Mouse (Mus musculus) midbrain, embryonic 16.5 days (tissue): ENCODE data around the gene Dhh. TPM values are rescaled to one million over a fixed set of nuclear protein-coding genes. Genes with fewer than 3 reads are reported as not detected.

Experiments used
- ATAC-seq: fragments of 200-750 bp; cut with Nextera tagmentation; 2 replicates; pipeline ENCODE4 v1.8.0; 2017; ENCODE audit warnings: moderate TSS enrichment
- H3K27ac ChIP-seq: fragments of 300-500 bp; sonication (generic); 2 replicates; pipeline ENCODE4 v1.5.1; 2014; ENCODE audit warnings: mild to moderate bottlenecking, low read length, mixed read lengths
- H3K27me3 ChIP-seq: fragments of 300-500 bp; sonication (generic); 2 replicates; pipeline ENCODE4 v1.6.1; 2014; ENCODE audit warnings: low read depth, low read length, mixed read lengths; ENCODE audit not compliant: control insufficient read depth, insufficient read depth
- H3K36me3 ChIP-seq: fragments of 300-500 bp; sonication (generic); 2 replicates; pipeline ENCODE4 v1.6.1; 2014; ENCODE audit warnings: mild to moderate bottlenecking, low read length, moderate library complexity, mixed read lengths; ENCODE audit not compliant: control insufficient read depth, insufficient read depth
- H3K4me1 ChIP-seq: fragments of 300-500 bp; sonication (generic); 2 replicates; pipeline ENCODE4 v1.6.1; 2014; ENCODE audit warnings: mild to moderate bottlenecking, low read length, mixed read lengths; ENCODE audit not compliant: control insufficient read depth, insufficient read depth
- H3K4me2 ChIP-seq: fragments of 300-500 bp; sonication (generic); 2 replicates; pipeline ENCODE4 v1.6.1; 2014; ENCODE audit warnings: mild to moderate bottlenecking, low read length, mixed read lengths
- H3K4me3 ChIP-seq: fragments of 300-500 bp; sonication (generic); 2 replicates; pipeline ENCODE4 v1.5.1; 2014; ENCODE audit warnings: low read depth, mild to moderate bottlenecking, low read length, moderate library complexity, mixed read lengths
- H3K9ac ChIP-seq: fragments of 300-500 bp; sonication (generic); 2 replicates; pipeline ENCODE4 v1.6.1; 2014; ENCODE audit warnings: low read depth, low read length, mixed read lengths
- H3K9me3 ChIP-seq: fragments of 300-500 bp; sonication (generic); replicated peaks from 2 replicates; pipeline ENCODE4 v1.6.1; 2014; ENCODE audit warnings: mild to moderate bottlenecking, low read length, mixed read lengths; ENCODE audit not compliant: control insufficient read depth, poor library complexity, severe bottlenecking
- WGBS: fragments of 180-500 bp; shearing (Covaris S2); extraction: QIAGEN DNeasy Blood & Tissue Kit; methylation state at CpG from one replicate; pipeline ENCODE4 v1.1.7; 2014; 5-methylcytosine and 5-hydroxymethylcytosine counted together
- polyA plus RNA-seq: library from polyadenylated mRNA; unstranded; fragments of >200 nt; fragmentation: Nextera tagmentation; extraction: Ambion mirVana; gene quantifications from 2 replicates; pipeline ENCODE4 v1.2.1, GENCODE M21; 2015

The Dhh gene
- polyA plus RNA-seq, 1 experiment from 2014 or later, result 0.36 TPM

DNA sequence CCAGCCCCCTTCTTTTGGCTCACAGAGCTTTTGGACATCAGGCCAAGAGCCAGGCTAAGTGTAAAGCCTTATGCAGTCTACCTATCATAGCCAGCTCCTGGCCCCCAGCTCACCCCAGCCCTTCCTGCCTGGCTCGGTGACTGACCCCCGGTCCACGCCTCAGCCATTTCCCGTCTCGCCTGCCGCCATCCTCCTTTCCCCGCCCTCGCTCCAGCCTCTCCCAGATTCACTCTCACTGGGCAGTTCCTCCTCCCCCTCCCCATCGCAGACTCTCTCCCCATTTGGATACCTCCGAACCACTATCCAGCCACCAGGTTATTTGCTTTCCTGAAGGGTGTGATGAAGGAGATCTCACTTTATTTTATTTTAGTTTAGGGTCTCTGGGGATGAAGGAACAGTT, 845 bp downstream of the Dhh start:
- Histone ChIP-seq H3K9ac (no peak overlapping the region), H3K4me2 (peak overlapping the region; percentile 37; the same call in 1 of the 2 replicates), H3K27me3 (peaks cover 55% of the 10 kb centered on the region), H3K27ac (no peak overlapping the region), H3K36me3 (no peaks in the 10 kb centered on the region), H3K4me1 (peaks cover 30% of the 10 kb centered on the region), H3K9me3 (no peaks in the 10 kb centered on the region), H3K4me3 (no peak overlapping the region)
- 7% methylated on average over 10 of the region's 10 CpGs for WGBS
- ATAC-seq, result no peak

DNA sequence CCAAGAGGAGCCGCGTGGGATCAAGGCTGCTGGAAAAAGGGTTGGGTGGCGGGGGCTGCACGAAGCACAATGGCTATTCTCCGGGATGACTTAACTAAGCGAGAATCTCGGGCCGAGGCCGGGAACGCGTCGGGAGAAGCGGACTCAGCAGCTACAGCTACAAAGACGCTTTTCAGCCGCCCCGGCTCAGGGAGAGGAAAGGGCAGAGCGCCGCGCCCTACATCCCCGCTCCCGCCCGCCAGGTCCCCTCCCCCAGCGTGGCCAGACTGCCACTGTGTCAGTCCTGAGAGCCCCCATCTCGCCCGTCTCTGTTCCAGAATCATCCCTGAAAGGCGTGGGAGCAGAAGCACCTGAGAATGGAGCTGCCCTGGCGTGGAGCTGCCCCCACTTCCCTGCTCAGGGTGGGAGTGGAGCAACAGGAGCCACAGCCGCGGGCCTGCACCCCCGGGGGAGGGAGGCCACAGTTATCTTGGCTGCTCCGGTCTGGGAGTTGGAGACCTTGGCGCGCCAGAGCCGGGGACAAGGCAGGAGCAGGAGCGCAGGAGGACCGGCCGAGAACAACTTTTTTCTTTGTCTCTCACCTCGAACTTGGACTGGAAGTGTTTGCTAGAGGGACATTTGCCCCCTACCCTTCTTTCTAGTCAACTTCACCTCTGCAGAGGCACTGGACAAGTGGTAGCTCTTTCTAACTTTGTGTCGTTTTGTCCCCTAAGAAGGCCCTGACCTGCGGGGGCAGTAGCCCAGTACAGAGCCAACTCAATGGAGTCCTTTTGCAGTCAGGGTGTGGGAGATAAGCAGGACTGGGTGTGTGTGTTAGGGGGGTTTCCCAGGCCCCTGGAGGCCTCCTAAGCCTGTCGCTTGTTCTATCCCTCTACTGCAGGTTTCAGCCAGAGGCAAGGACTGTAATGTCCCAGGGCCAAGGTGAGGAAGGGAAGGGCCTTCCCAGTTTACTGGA, 2.4 kb downstream of the Dhh start:
- Histone ChIP-seq H3K9me3 (no peaks in the 10 kb centered on the region), H3K4me1 (peaks cover 30% of the 10 kb centered on the region), H3K4me2 (peak overlapping the region; percentile 53), H3K36me3 (no peaks in the 10 kb centered on the region), H3K27me3 (peaks cover 59% of the 10 kb centered on the region), H3K9ac (peak overlapping the region; percentile 57), H3K27ac (no peak overlapping the region), H3K4me3 (peak overlapping the region; percentile 30)
- ATAC-seq, result no peak
- WGBS, result 2% methylated on average over 41 of the region's 41 CpGs

DNA sequence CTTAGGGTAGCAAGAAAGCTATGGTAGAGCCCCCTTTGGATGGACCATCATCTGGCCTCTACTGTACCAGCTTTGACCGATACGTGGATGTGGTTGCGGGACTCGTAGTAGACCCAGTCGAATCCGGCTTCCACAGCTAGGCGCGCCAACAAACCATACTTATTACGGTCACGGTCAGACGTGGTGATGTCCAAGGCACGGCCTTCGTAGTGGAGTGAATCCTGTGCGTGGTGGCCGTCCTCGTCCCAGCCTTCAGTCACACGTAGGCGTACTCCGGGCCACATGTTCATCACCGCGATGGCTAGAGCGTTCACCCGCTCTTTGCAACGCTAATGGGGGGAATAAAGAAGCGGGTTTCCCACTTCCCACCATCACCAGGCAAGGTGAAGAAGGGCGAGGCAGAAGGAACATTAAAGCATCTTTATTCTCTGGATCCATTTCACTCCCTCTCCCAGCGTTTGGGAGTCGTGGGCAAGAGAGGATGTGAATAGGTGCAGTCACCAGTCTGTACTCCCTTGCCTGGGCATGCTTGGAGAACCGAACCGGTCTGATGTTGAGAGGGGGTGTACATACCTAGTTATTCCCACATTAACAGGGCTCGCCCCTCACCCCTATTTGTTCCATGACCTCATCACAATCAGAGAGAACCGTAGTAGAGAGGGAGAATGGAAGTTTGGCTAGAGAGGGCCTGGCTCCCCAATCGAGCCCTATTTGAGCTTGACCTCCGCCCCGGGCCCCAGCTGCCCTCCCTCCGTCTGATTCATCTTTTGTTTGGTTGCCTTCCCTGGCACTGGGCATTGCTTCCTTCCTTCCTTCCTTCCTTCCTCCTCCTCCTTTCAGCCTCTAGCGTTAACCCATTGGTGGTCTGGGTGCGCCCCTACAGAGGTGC, 3.4 kb downstream of the Dhh start:
- Histone ChIP-seq H3K27me3 (peaks cover 59% of the 10 kb centered on the region), H3K36me3 (no peaks in the 10 kb centered on the region), H3K9me3 (no peaks in the 10 kb centered on the region), H3K4me3 (peak overlapping the region; percentile 54), H3K9ac (peak overlapping the region; percentile 57; the same call in 1 of the 2 replicates), H3K27ac (no peak overlapping the region), H3K4me2 (peak overlapping the region; percentile 85), H3K4me1 (peaks cover 30% of the 10 kb centered on the region)
- no peak for ATAC-seq
- 6% methylated on average over 38 of the region's 38 CpGs for WGBS

DNA sequence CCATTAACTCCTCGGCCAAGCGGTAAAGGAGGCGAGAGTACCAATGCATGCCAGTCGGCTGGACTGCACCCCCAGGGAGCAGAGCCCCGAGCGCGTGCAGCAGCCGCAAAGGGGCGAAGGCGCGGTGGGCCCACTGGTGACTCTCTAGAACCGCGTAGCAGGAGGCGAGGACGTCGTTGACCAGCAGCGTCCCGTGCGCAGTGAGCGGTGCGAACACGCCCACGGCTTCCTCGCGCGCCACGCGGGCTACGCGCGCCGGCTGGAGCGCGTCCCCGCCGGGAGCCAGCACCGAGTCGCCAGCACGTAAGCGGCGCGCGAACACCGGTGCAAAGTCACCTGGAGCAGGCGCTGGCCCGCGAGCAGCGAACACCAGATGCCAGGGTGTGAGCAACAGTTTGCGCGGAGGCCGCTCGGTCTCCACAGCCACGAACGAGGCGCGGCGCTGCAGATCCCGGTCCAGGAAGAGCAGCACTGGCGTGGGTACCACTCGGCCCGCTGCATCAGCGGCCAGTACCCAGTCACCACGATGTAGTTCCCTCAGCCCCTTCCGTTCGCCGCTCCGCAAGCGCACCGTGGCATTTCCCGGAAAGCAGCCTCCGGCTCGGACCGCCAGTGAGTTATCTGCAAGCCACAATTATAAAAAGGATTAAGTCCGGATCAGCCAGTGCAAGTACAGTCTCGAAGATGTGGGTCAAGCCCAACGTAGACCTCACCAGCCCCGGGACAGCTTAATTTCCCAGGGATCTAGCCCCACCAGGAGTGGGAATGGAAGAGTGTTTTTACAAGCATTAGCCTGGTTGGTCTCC, 4.2 kb downstream of the Dhh start, which contains the start of gene Rhebl1:
Gene Rhebl1 (minus strand): TSS at position 601 of the 806 bp plus-strand sequence.
- WGBS, result under 1% methylated on average over 77 of the region's 77 CpGs
- Histone ChIP-seq H3K4me2 (peak within 1 kb of the TSS; percentile 85), H3K4me1 (peaks cover 30% of the 10 kb centered on the region), H3K9ac (peak within 1 kb of the TSS; percentile 57), H3K9me3 (no peaks in the 10 kb centered on the region), H3K4me3 (peak within 1 kb of the TSS; percentile 54), H3K27me3 (peaks cover 55% of the 10 kb centered on the region), H3K36me3 (no peaks in the 10 kb centered on the region), H3K27ac (no peak within 1 kb of the TSS)
- peak; percentile 42; the same call in 1 of the 2 replicates for ATAC-seq

DNA sequence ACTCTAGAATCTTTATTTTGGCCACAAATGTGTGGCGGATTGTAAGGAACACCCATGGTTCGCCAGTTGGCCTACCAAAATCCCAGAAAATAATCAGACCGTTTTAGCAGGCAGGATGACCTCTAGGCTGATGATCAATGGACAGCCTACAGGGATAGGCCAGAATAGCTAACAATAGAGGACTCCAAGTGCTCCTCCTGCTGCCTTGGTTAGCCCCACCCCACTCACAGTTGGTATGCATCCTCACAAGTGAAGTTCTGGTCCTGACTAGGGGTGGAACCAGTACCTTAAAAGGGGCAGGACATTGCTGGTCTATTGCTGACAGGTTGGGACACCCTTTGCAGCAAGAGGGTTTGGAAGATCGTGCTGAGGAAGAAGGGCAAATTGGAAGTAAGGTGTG, 5.3 kb downstream of the Dhh start:
- Histone ChIP-seq H3K36me3 (no peaks in the 10 kb centered on the region), H3K27ac (no peak overlapping the region), H3K9ac (no peak overlapping the region), H3K4me1 (peaks cover 28% of the 10 kb centered on the region), H3K4me3 (no peak overlapping the region), H3K4me2 (no peak overlapping the region), H3K27me3 (peaks cover 47% of the 10 kb centered on the region), H3K9me3 (no peaks in the 10 kb centered on the region)
- ATAC-seq, result no peak
- 39% methylated on average over 4 of the region's 4 CpGs for WGBS

DNA sequence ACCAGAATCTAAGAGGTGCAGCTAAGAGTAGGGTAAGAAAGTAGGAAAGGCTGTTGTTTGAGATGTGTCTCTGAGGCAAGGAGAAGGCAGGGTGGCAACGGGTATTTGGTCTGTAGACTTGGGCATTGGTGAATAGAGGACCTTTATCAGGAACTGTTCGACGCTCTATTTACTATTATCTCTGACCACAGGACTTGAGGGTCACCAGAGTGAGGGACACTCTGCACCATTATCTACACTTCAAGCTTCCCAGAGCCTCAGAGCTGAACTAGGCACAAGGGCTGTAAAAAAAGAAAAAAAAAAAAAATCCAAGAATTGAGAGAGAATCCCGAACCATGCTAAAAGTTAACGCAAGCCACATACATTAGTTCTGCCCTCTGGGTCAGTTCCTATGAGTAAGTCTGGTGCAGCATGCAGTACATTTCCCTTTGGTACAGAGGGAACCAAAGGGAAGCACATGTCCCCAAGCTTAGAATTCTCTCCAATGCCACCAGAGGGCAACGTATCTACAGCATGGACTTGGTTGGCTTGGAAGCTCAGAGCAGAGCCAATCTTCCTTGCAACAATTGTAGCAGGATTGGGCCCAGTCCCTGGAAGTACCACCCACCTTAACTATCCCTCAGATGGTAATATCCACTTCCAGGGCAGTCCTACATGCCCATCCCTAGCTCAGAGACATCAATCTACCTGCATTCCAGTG, 6.3 kb downstream of the Dhh start:
- Histone ChIP-seq H3K9ac (0 out of 2 replicates have a peak overlapping the region, but pooled peaks have one; percentile 6), H3K4me1 (peaks cover 25% of the 10 kb centered on the region), H3K9me3 (no peaks in the 10 kb centered on the region), H3K4me3 (no peak overlapping the region), H3K27me3 (peaks cover 40% of the 10 kb centered on the region), H3K4me2 (no peak overlapping the region), H3K36me3 (no peaks in the 10 kb centered on the region), H3K27ac (no peak overlapping the region)
- ATAC-seq, result peak; percentile 63; the same call in 1 of the 2 replicates
- 43% methylated on average over 6 of the region's 6 CpGs for WGBS

DNA sequence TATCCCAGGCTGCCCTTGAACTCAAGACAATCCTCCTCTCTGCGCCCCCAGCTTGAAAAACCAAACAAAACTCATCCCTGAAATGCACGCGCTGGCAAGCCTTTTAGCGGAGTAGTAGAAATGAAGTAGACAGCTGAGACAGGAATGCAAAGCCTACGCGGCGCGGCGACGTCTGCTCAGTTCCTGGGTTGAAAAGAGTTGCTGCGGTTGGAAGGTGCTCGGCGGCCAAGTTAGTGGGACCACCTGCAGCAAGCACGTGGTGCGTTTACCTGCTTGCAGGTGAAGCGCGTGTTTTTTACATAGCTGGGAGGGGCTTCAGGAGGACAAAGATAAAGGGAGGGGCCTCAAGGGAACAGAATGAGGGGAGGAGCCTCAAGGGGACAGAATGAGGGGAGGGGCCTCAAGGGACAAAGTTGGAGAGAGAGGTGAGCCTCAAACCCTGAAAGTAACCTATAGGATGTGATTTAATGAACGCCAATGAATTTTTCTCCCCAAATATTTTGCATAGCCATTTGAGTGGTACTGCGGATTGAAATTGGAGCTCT, 7.1 kb downstream of the Dhh start:
- H3K36me3 ChIP-seq, result no peaks in the 10 kb centered on the region
- H3K27ac ChIP-seq, result no peak overlapping the region
- peaks cover 34% of the 10 kb centered on the region for H3K27me3 ChIP-seq
- H3K4me2 ChIP-seq, result no peak overlapping the region; the same call in 1 of the 2 replicates
- H3K4me3 ChIP-seq, result no peak overlapping the region
- H3K4me1 ChIP-seq, result peaks cover 25% of the 10 kb centered on the region
- no peaks in the 10 kb centered on the region for H3K9me3 ChIP-seq
- 11% methylated on average over 19 of the region's 19 CpGs for WGBS
- ATAC-seq, result no peak
- no peak overlapping the region for H3K9ac ChIP-seq
